Mouse (Mus musculus): ENCODE data around the gene Neurog1.

GRCm38 (mm10) chr13:56258196-56259020 lies 6.4 kb upstream of the Neurog1 start:
- TF ChIP-seq HCFC1 (IDR thresholded peaks at IDR 0.05; ENCODE audit: borderline replicate concordance, insufficient read depth, low read length): no peak
- TF ChIP-seq MAFK (IDR thresholded peaks at IDR 0.05; ENCODE audit: insufficient read depth, low read depth, low read length): no peak

Data from ES-E14 (cell line).